Mouse (Mus musculus) erythroblast, embryonic 14.5 days (primary cell): ENCODE results near the gene Nostrin.

Source experiments
- GATA1 ChIP-seq: IDR thresholded peaks from 2 replicates; pipeline ENCODE4 v1.6.1; 2012; ENCODE audit warnings: low read length, inconsistent platforms, mixed read lengths
- TAL1 ChIP-seq: IDR thresholded peaks from 3 replicates; pipeline ENCODE4 v1.6.1; 2012; ENCODE audit warnings: low read length, inconsistent platforms, mixed read lengths

DNA sequence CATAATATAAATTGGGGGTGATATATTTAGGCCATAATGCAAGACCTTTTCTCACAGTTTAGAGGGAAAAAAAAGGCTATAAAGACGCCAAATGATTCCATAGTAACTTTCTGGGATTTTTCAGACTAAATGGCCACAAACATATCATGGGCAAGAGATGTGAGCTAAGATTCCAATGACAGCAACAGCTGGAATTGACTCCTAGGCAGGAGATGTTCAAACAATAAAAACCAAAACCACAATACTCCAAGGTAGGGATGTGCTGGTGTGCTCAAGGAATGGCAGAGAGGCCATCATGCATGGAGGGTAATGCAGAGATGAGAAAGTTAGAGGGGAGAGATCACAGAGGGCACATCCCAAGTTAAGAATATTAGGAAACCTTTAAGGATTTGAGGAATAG lies 16.6 kb upstream of the Nostrin start:
- TF ChIP-seq GATA1 (no peak; the same call in 1 of the 2 replicates), TAL1 (no peak)
